Mouse (Mus musculus) megakaryocyte, embryonic 14.5 days (primary cell): ENCODE measurements around the gene Serpine1.

Experiments used
- FLI1 ChIP-seq: IDR thresholded peaks from 2 replicates; pipeline ENCODE4 v1.6.1; 2012; ENCODE audit warnings: low read length, inconsistent platforms, mixed read lengths
- GATA1 ChIP-seq: IDR thresholded peaks from 3 replicates; pipeline ENCODE4 v1.6.1; 2012; ENCODE audit warnings: mixed read lengths, low read length, inconsistent platforms, borderline replicate concordance

GRCm38 (mm10) chr5:137075726-137076125 is 3.7 kb upstream of the Serpine1 start:
- TF ChIP-seq FLI1 (no peak), GATA1 (no peak)
